Mouse (Mus musculus): ENCODE measurements at regions not wholly inside any gene's neighbourhood (a gene's known extent, or its start where the extent isn't known, plus 50 kb on each side); places are given as distances from the start of the nearest gene placed in this dataset.
"Not testable (repeated sequence)": the region's sequence is repeated elsewhere in the genome, so short reads cannot be mapped to it uniquely, and the experiment has no call there.

DNA sequence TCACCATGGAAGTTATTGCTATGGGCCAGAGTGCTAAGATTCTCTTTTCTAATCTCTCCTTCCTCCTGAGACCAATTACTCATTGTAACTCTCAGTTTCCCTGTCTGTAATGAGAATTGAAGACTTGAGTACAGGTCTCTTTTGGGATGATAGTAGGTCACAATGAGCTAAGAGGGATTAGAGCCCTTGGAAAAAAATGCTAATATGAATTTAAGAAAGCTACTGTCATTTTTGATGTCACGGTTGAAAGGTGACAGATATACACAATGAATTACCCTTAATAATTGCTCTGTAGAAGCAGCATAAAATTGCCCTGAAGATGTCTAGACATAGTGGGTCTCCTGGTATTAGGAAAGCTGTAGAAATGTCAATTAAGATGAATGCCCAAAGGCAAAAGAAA lies 178.2 kb downstream of the Kcna4 start:
- no peak for DNase-seq (ENCODE audit: low spot score in 2 of 2)

DNA sequence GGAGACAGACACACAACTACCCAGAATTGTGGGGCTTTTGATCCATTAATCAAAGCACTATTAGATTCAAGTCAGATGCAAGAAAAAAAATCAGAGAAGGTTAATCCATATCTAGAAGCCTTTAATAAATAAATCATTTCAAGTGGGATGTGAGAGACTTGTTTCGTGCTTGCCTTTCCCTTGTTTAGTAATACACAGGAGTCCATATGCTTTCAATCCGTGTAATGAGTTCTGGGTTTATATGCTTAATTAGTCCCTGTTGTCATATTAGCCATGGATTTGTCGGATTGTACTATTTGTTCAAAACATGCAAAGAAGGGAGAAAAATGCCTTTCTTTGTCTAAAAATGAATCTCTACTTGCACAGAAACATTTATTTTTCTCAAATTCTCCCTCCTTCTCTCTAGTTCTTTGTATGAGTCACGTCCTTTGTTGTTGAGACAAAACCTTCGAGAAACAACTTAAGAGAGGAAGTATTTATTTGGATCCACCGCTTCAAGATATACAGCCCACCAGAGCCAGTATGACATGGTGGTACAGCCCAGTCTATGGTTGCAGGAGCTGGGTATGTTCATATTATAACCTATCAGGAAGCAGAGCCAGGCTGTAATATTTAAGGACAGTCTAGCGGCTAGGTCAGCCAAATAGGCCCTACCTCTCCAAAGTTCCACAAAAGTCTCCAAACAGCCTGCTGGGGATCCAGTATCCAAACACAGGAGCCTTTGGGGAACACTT lies 213.4 kb downstream of the Kcna4 start:
- no peak for DNase-seq (ENCODE audit: low spot score in 2 of 2)

DNA sequence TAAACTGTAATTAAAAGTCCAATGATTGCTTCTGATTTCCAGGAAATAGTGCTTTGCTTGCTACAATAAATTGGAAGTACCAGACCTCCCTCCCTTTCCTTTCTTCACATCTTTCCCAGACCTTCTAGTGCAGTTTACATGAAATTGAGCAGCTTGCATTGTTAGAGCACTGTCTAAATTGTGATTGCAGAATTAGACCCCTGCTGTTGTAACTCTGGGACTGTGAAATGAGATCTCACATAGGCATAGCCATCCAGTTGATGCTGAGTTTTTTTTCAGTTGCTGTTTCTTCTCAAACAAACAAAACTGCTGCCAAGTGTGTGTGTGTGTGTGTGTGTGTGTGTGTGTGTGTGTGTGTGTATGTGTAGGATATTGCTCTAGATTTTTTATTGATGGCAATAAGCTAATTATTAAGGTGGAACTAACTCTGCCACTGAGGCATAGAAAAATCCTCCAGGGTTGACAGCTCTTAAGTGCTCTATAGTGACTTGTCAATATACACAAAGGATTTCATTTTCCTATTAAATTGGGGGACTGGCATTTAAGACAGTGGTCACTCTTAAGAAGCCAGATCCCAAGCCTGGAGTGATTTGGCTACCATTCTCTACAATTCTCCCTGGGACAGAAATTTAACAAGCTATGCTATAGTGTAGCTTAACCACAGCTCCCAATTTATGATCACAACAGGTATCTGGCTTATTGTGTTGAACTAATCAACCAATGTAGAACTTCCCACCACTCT lies 217.2 kb downstream of the Kcna4 start:
- no peak for DNase-seq (ENCODE audit: low spot score in 2 of 2)

DNA sequence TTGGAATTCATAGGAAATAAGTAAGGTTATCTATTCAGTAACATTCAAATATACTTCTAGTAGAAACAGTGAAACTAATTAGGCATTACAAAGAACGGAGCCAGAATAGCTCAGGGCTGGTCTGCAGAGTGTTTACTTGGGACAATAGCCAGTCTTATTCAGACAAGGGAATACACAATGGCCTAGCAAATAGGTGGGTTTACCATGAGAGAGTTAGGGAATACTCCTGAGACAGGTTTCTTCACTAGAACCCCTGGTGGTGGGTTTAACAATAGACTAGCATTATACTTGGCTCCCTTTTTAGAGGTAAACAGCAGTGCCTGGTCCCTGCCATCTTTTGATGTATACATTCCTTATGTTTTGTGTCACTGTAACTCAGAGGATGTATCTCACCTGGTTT lies 225.0 kb downstream of the Kcna4 start:
- not testable (repeated sequence) for DNase-seq (ENCODE audit: low spot score in 2 of 2)

DNA sequence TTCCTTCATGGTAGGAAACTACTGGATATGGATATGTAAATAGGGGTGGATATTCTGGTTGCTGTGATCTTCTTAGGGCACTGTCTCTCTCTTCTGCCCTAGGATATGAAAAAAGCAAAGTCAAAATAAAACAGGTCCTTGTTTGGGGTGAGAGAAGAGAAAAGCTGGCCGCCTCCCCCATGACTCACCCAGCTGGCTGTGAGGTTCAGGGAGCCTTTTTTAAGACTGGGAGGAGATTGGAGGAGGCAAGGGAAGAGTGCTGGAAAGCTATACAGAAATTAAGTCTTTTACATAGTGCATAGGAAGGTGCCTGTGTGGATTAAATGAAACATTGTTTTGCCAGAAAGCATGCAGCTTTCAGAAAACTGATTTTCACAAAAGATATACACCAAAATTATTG lies 227.7 kb downstream of the Kcna4 start:
- DNase-seq (ENCODE audit: low spot score in 2 of 2), result no peak

DNA sequence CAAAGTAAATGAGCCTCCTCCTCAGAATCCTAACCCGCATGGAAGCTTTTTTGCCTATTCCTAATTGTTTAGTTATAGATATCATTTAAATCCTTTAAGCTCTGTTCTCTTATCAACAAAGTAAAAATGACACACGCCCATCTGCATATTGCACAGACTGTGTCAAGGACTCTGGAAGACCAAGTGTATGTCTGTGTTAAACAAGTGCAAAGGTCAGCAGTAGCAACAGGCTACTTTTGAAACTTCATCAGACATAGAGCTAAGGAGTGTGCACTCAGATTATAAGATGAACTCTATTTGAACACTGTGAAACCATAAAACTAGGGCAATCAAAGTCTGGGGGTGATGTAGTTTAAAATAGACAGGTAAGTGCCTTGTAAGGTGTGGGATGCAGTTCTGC lies 228.3 kb downstream of the Kcna4 start:
- no peak for DNase-seq (ENCODE audit: low spot score in 2 of 2)

DNA sequence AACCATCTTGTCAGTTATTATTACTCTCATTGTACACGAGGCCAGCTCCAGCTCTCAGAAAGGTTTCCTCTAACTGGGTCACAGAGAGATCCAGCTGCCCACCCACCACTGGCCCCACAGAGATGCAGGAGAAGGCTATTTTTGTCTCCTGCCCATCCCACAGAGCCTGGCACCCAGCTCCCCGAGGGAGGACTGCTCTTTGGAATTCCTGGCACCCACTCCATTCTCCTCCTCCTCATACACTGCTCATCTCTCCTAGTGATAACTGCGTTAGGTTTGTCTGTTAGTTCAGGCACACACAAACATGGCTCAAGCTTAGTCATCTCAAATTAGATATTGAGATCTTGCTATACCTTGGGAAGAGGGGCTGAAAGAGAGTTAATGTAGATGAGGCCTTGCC lies 228.9 kb downstream of the Kcna4 start:
- DNase-seq (ENCODE audit: low spot score in 2 of 2), result peak; percentile 38 to 67

DNA sequence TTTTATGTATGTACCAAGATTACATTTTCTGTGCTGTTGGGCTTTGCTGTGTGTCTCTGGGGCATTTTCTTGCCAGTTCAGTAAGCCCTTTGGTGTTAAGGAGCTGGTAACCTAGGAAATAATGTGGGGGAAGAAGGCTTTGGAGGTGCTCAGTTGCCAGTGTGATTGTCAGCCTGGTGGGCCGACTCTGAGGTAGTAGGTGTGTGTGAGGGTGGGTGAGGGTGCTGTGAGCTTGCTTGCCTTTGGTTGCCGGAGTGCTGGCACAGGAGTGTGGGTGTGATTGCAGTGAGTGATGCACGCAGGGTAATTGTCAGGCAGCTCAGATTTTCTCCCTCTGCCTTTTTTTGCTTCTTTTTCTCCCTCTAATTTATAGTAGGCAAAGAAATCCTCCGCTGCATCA lies 229.3 kb downstream of the Kcna4 start:
- peak; percentile 37 to 67 for DNase-seq (ENCODE audit: low spot score in 2 of 2)

DNA sequence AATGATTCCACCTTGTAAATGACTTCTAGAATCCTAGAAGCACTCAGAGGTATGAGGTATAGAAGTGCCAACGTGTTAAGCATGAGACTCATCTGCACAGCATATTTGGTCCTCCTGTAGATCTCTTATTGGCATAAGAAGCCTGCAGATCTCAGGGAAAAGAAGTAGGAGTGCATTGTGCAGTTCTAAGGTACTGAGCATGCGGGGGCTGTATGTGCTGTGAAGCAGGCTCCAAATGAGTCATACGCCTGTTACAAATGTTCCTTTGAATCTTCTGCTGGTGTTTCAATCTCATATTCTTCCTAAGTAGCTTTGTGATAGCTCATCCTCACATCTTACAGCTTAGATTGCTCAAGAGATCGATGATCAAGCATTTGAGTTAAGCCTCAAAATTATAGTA lies 252.7 kb downstream of the Kcna4 start:
- peak in 1 of 2 experiments; percentile 14 for DNase-seq (ENCODE audit: low spot score in 2 of 2)

DNA sequence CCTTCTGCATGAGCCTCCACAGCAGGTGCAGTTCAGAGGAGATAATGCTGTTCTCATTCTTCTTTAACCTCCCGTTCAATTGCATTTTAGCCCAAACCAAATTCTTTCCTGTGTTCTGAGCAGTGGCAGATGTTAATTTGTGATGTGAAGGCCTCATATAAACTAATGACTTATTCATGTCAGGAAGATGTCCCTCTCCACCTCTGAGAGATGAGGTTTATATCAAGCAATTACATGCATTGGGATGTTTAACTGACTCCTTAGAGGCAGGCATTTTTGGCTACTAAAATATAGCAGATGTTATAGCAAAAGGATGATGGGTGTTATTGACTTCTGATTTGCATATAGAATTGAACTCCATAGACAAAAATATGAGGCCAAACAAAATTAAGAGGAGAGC lies 262.1 kb downstream of the Kcna4 start:
- no peak for DNase-seq (ENCODE audit: low spot score in 2 of 2)

DNA sequence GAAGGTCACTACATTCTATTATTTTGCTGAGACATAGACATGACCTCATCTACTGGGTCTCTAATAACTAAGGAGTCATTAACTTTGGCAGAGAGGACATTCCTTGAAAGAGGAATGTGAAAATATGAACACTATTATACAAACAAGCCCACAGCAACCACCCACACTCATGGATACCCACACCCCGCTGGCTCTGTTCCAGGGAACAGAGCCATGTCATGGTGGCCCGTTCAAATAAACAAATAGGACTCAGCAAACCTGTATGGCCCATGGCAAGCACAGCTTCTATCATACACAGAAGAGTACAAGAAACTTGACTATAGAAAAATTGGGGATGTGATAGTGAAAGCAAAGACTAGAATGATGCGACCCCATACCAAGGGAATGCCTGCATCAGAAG lies 265.8 kb downstream of the Kcna4 start:
- no peak for DNase-seq (ENCODE audit: low spot score in 2 of 2)

DNA sequence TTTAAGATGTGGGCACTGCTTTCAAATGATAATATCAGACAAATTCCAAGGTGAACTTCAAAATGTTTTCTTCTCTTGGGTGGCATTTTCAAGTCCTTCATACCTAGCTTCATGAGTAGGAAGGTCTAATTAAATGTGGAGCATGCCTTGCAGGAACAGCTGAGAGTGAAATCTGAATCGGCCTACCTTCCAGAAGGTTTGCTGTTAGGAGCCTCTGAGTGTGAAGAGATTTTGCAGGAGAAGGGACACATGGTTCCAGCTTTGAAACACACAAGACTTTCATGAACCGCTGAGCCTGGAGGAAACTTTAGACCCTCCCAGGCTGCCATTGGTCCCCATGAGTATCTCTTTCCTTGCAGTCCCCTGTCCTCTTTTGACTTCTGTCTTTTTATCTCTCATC lies 279.2 kb downstream of the Kcna4 start:
- no peak for DNase-seq (ENCODE audit: low spot score in 2 of 2)

DNA sequence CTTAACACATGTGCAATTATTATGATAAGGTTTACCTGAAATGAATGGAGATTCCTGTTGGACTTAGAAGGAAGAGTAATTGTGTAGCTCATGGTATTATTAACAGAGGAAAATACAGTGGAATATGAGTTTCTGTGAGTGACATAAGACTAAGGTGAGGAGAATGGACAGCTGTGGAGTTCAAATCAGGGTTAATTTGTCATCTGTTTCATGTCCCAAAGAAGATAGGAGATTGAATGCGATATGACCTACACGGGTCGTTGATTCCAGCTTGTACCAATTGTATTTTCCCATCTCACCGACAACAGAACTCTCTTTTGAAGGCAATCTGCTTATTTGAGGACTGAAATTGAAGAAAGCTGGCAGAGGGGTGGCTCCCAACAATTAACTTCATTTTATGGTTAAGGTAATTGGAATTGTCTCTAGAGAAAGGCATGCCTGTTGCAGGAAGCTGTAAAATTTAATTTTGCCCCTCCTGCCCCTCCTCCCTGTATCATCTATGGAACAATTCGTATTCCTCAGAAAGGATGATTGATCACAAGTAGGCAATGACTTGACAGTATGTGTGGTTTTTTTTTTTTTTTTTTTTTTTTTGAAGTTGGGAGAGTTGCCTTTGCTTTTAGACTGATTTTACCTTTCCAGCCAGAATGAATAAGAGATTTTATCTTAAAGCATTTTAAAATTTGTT lies 319.6 kb downstream of the Kcna4 start:
- no peak for DNase-seq (ENCODE audit: low spot score in 2 of 2)

DNA sequence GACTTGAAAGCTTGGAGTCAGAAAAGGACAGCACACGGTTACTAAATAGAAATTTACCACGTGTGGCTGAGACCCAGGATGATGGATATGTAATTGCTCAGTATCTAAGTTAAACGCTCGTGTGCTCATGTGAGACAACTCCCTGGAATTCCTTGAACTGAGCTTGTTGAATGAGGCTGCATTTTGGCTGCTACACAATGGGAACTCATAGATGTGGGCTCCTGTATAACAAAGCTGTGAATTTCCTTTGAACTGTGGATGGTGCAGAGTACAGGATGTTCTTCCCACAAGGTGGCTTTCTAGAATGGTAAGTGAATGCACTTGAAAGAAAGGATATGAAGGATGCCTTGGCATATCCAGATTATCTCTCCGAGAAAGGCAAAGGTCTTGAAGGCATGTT lies 321.4 kb downstream of the Kcna4 start:
- no peak for DNase-seq (ENCODE audit: low spot score in 2 of 2)

DNA sequence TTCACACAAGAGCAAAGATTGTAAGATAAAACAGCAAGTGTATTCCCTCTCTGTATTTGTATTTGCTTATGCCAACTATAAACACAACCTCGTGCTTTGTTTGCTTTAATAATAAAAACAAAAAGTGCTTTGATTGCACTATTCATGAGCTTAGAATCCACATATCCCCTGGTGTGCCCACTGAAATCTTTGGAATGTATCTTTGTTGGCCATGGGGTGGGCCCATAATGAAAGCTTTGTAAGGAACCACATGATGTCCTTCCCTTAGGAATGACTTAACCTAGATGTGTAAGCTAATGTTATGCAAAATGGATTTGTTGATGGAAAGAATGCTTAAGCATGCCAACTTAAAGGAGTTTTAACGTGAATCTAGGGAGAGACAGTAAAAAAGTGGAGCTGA lies 321.8 kb downstream of the Kcna4 start:
- DNase-seq (ENCODE audit: low spot score in 2 of 2), result no peak

DNA sequence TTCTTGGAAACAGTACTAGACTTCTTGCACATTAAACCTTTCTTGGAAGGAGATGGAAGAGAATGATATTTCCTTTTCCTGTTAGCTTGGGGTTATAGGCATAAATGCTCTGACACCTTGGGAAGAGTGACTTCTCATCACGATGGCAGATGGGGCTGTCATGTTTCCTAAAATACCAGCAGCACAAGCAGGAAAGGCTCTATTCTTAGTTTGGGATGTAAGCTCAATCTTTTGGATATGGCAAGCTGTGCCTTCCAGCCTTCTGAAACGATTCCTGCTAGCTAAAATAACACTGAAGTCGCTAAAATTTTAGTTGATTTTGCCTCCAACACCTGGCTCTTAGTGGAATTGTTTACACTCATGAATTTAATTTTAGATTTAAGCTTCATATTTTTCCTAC lies 324.3 kb downstream of the Kcna4 start:
- peak; percentile 7 to 17 for DNase-seq (ENCODE audit: low spot score in 2 of 2)

DNA sequence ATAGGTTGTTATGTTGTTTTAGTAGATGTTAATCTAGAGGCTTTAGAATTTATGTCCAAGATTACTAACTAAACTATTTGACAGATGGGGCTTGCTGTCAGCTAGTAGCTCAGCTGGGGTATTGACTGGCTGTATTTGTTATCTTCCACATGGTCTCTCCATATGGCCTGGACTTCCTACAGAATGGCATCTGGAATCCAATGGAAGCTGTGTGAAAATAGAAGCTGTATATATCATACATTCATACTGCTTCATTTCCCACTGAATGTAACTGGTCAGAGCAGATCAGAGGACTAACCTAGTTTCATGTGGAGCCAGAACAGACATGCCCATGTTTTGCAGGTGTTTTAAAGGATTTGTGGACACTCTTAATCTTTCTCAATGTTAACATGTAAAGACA lies 337.0 kb downstream of the Kcna4 start:
- DNase-seq (ENCODE audit: low spot score in 2 of 2), result no peak

DNA sequence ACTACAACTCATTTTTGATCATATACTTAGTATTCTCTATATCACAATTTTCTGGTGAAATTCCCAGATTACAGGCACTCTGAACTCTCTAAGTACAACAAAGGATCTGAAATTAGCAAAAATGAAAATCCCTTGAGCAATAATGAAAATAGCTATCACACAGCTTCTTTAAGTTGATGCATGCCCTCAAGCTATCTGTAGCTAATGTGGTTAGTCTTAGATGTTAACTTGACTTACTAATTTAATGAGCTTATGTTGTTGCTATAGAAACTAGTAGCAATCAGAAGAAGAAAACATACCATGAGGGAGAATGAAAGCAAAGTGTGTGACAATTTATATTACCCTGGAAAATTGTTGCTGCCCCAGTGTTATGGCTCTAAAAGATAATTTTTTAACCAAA lies 368.7 kb downstream of the Kcna4 start:
- DNase-seq (ENCODE audit: low spot score in 2 of 2), result no peak

All from frontal cortex, postnatal 10 days (tissue).